Mouse (Mus musculus) urinary bladder, postnatal 25 days (tissue): ENCODE measurements at regions not wholly inside any gene's neighbourhood (a gene's known extent, or its start where the extent isn't known, plus 50 kb on each side); places are given as distances from the start of the nearest gene placed in this dataset.

Source experiments
- DNase-seq: peaks from one replicate; pipeline ENCODE4 v3.0.0; 2022; ENCODE audit warnings: low spot score

GRCm38 (mm10) chr12:15392641-15393040 lies 424.1 kb downstream of the Trib2 start:
- DNase-seq: no peak

GRCm38 (mm10) chr12:15388574-15388973 lies 428.1 kb downstream of the Trib2 start:
- DNase-seq: no peak

GRCm38 (mm10) chr12:15357808-15358207 lies 458.9 kb downstream of the Trib2 start:
- DNase-seq: no peak

GRCm38 (mm10) chr12:15320697-15321449 lies 495.8 kb downstream of the Trib2 start:
- DNase-seq: no peak

- no peak for DNase-seq
Measured at GRCm38 (mm10) chr12:15319647-15320046, 497.1 kb downstream of the Trib2 start.

- DNase-seq: no peak
Measured at GRCm38 (mm10) chr12:15294898-15295297, 521.8 kb downstream of the Trib2 start.

GRCm38 (mm10) chr12:15262165-15262564 lies 554.6 kb downstream of the Trib2 start:
- DNase-seq: no peak

- DNase-seq: no peak
Measured at GRCm38 (mm10) chr12:15261604-15262003, 555.1 kb downstream of the Trib2 start.

GRCm38 (mm10) chr12:15260907-15261415 lies 555.8 kb downstream of the Trib2 start:
- no peak for DNase-seq

GRCm38 (mm10) chr12:15244966-15245365 lies 571.8 kb downstream of the Trib2 start:
- no peak for DNase-seq

GRCm38 (mm10) chr12:15222497-15223170 lies 594.1 kb downstream of the Trib2 start:
- DNase-seq: no peak

- DNase-seq: no peak
Measured at GRCm38 (mm10) chr12:15218504-15218903, 598.2 kb downstream of the Trib2 start.

- no peak for DNase-seq
Measured at GRCm38 (mm10) chr12:15216180-15216579, 600.5 kb downstream of the Trib2 start.

GRCm38 (mm10) chr12:15174411-15175041 lies 642.2 kb downstream of the Trib2 start:
- no peak for DNase-seq

- DNase-seq: no peak
Measured at GRCm38 (mm10) chr12:15162605-15163004, 654.1 kb downstream of the Trib2 start.

- no peak for DNase-seq
Measured at GRCm38 (mm10) chr12:15161864-15162263, 654.9 kb downstream of the Trib2 start.

- no peak for DNase-seq
Measured at GRCm38 (mm10) chr12:15160478-15160998, 656.2 kb downstream of the Trib2 start.

- no peak for DNase-seq
Measured at GRCm38 (mm10) chr12:15146398-15146797, 670.3 kb downstream of the Trib2 start.

GRCm38 (mm10) chr12:15137039-15137438 lies 679.7 kb downstream of the Trib2 start:
- no peak for DNase-seq

GRCm38 (mm10) chr12:15124179-15124578 lies 692.5 kb downstream of the Trib2 start:
- no peak for DNase-seq

GRCm38 (mm10) chr12:15122586-15123212 lies 694.0 kb downstream of the Trib2 start:
- DNase-seq: no peak

GRCm38 (mm10) chr12:15115556-15115955 lies 701.2 kb downstream of the Trib2 start:
- no peak for DNase-seq
